Mouse (Mus musculus) spleen, adult 2 months (tissue): ENCODE results near the gene Etv6. TPM values are rescaled to one million over a fixed set of nuclear protein-coding genes. Genes with fewer than 3 reads are reported as not detected.

ENCODE experiments used
- DNase-seq, 2 experiments: peaks; one replicate each; pipeline versions ENCODE4 v3.0.0 to v3.0.0-alpha.2; 2012 to 2021; ENCODE audit warnings: low spot score in 2 of 2, low read depth in 1 of 2
- H3K27ac ChIP-seq: fragments of 200-500 bp; 2 replicates; pipeline ENCODE4 v1.5.1; 2012; ENCODE audit warnings: low read length, inconsistent platforms; ENCODE audit not compliant: insufficient read depth
- H3K27me3 ChIP-seq: fragments of 200-500 bp; 2 replicates; pipeline ENCODE4 v1.6.1; 2012; ENCODE audit warnings: mild to moderate bottlenecking, moderate library complexity, low read length, inconsistent platforms; ENCODE audit not compliant: control insufficient read depth, insufficient read depth
- H3K36me3 ChIP-seq: fragments of 200-500 bp; 2 replicates; pipeline ENCODE4 v1.6.1; 2012; ENCODE audit warnings: mild to moderate bottlenecking, low read length, inconsistent platforms; ENCODE audit not compliant: control insufficient read depth, insufficient read depth
- H3K4me1 ChIP-seq: fragments of 200-500 bp; 2 replicates; pipeline ENCODE4 v1.6.1; 2011; ENCODE audit warnings: inconsistent platforms; ENCODE audit not compliant: control insufficient read depth, insufficient read depth, insufficient read length
- H3K4me3 ChIP-seq: fragments of 200-500 bp; 2 replicates; pipeline ENCODE4 v1.5.1; 2011; ENCODE audit warnings: mild to moderate bottlenecking, inconsistent platforms; ENCODE audit not compliant: insufficient read depth, insufficient read length; ENCODE audit errors: extremely low read depth
- CTCF ChIP-seq: fragments of 200-500 bp; IDR thresholded peaks from 2 replicates; pipeline ENCODE4 v1.5.1; 2011; ENCODE audit warnings: mild to moderate bottlenecking, inconsistent platforms; ENCODE audit not compliant: insufficient read depth, insufficient read length, insufficient replicate concordance; ENCODE audit errors: extremely low read depth
- POLR2A ChIP-seq: fragments of 200-500 bp; IDR thresholded peaks from 2 replicates; pipeline ENCODE4 v1.6.1; 2011; ENCODE audit warnings: low read depth, low read length, inconsistent platforms
- WGBS: fragments of 180-500 bp; shearing (Covaris S2); methylation state at CpG from one replicate; pipeline ENCODE4 v1.1.7; 2018; 5-methylcytosine and 5-hydroxymethylcytosine counted together
- polyA plus RNA-seq: library from polyadenylated mRNA; depleted of rRNA; stranded (reverse); fragments of >200 nt; gene quantifications from 2 replicates; pipeline ENCODE4 v1.2.3, GENCODE M21; 2012

Etv6 gene
- polyA plus RNA-seq, 1 experiment: 21.6 TPM

DNA sequence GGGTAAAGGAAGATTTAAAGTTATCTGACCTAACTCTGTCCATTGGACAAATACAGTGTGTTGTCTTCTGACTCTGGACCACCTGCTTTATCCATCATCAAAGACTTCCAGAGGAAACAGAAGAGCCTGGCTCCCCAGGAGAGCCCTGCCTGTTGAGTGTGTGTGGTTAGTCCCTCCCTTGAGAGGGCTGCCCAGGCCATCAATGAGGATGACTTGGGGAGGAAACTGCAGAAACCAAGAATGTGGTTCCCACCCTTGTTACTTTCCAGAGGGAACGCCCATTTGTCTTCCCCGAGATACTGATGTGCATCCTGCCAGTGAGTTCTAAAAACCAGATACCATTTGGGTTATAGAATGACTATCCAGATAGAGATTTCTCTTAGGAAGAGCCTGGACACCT lies 96.1 kb downstream of the Etv6 start:
- H3K36me3 ChIP-seq: peaks cover 4% of the 10 kb centered on the region; the same call in 1 of the 2 replicates
- no peaks in the 10 kb centered on the region for H3K27me3 ChIP-seq
- TF ChIP-seq CTCF (no peak), POLR2A (no peak)
- WGBS: 65% methylated on average over 2 of the region's 2 CpGs
- DNase-seq: no peak
- H3K27ac ChIP-seq: no peak overlapping the region
- H3K4me1 ChIP-seq: no peaks in the 10 kb centered on the region; the same call in 1 of the 2 replicates
- H3K4me3 ChIP-seq: no peak overlapping the region

DNA sequence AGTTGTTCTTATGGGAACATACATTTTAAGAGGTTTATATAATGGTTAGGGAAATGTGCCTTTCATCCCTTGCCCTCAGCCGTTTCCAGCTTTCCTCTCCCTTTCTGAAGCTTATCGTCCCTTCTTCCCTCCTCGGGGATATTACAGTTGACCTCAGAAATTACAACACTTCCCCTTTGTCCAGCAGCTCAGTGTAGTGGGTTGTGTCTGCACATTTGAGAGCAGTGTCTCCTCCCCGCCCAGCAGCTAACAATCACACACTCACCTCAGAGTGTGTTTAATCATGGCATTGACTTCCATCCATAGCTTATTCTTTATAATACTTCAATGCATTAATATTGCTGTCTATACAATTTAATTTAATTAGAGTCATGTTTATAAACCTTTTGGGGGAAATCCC lies 98.3 kb downstream of the Etv6 start:
- Histone ChIP-seq H3K27me3 (no peaks in the 10 kb centered on the region), H3K36me3 (peaks cover 5% of the 10 kb centered on the region; the same call in 1 of the 2 replicates), H3K27ac (no peak overlapping the region), H3K4me1 (no peaks in the 10 kb centered on the region; the same call in 1 of the 2 replicates), H3K4me3 (no peak overlapping the region)
- WGBS: 43% methylated on average over 4 of the region's 4 CpGs
- no peak for DNase-seq
- TF ChIP-seq POLR2A (no peak), CTCF (no peak)

DNA sequence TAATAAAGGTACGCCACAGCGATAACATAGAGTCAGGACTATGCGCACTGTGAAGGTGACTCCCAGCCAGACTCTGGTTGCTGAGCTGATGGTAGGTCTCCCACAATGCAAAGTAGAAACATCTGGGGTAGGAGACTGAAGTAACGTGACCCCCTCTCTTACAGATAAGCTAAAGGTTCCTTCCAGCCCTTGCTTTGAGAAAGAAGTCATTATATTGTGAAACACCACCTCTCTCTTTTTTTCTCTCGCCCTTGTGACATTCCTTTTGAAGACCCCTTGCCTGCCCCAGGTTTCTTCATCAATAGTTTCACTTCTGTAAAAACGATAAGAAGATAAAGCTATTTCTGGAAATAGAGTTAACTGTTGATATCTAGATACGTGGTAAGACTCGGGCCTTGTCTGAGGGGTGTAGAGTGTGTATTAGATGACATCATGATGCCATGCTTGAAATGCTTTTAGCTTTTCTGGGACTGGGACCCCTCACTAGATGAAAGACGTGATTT lies 99.4 kb downstream of the Etv6 start:
- no peak overlapping the region for H3K4me3 ChIP-seq

DNA sequence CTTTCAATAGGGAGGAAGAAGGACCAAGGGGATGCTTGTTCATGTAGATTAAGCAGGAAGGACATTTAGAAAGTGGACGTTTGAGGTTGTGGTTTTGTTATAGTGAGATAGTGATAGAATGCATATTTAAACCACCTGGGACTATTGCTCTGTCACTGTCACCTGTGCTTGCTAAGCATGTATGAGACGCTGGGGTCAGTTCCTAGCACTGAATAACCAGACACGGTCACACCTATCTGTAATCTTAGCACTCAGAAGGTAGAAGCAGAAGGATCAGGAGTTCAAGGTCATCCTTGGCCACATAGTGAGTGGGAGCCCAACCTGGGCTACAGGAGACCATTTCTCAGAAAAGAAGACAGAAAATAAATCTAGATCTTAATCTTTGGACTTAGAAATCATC lies 100.8 kb downstream of the Etv6 start:
- H3K36me3 ChIP-seq: peaks cover 3% of the 10 kb centered on the region; the same call in 1 of the 2 replicates
- 62% methylated on average over 3 of the region's 3 CpGs for WGBS
- H3K27ac ChIP-seq: no peak overlapping the region
- no peak overlapping the region for H3K4me3 ChIP-seq
- TF ChIP-seq CTCF: no peak
- TF ChIP-seq POLR2A: no peak
- peaks cover 3% of the 10 kb centered on the region; the same call in 1 of the 2 replicates for H3K4me1 ChIP-seq
- no peak for DNase-seq
- H3K27me3 ChIP-seq: no peaks in the 10 kb centered on the region

More for the DNA sequence above, 99.4 kb downstream of the Etv6 start:
- no peaks in the 10 kb centered on the region for H3K27me3 ChIP-seq
- peaks cover 3% of the 10 kb centered on the region; the same call in 1 of the 2 replicates for H3K36me3 ChIP-seq
- WGBS: 59% methylated on average over 9 of the region's 9 CpGs
- TF ChIP-seq CTCF (no peak), POLR2A (no peak)
- no peaks in the 10 kb centered on the region; the same call in 1 of the 2 replicates for H3K4me1 ChIP-seq
- no peak for DNase-seq
- no peak overlapping the region for H3K27ac ChIP-seq

DNA sequence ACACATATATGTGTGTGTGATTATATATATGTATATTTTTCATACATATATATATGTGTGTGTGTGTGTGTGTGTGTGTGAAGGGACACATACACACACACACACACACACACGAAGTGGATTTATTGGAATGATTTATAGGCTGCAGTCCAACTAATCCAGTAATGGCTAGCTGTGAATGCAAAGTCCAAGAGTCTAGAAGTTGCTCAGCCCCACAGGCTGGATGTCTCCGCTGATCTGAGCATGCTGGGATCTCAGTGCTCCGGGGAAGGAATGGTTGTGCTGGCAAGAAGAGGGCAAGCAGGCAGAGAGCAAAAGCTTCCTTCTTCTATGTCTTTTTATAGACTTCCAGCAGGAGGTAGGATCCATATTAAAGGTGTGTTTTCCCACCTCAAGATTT lies 103.9 kb downstream of the Etv6 start:
- no peak for TF ChIP-seq POLR2A
- no peak for TF ChIP-seq CTCF
- no peak overlapping the region for H3K27ac ChIP-seq
- peaks cover 12% of the 10 kb centered on the region for H3K4me1 ChIP-seq
- no peak overlapping the region for H3K4me3 ChIP-seq
- H3K36me3 ChIP-seq: peaks cover 5% of the 10 kb centered on the region; the same call in 1 of the 2 replicates
- H3K27me3 ChIP-seq: no peaks in the 10 kb centered on the region
- DNase-seq: no peak
- 91% methylated on average over 3 of the region's 3 CpGs for WGBS

DNA sequence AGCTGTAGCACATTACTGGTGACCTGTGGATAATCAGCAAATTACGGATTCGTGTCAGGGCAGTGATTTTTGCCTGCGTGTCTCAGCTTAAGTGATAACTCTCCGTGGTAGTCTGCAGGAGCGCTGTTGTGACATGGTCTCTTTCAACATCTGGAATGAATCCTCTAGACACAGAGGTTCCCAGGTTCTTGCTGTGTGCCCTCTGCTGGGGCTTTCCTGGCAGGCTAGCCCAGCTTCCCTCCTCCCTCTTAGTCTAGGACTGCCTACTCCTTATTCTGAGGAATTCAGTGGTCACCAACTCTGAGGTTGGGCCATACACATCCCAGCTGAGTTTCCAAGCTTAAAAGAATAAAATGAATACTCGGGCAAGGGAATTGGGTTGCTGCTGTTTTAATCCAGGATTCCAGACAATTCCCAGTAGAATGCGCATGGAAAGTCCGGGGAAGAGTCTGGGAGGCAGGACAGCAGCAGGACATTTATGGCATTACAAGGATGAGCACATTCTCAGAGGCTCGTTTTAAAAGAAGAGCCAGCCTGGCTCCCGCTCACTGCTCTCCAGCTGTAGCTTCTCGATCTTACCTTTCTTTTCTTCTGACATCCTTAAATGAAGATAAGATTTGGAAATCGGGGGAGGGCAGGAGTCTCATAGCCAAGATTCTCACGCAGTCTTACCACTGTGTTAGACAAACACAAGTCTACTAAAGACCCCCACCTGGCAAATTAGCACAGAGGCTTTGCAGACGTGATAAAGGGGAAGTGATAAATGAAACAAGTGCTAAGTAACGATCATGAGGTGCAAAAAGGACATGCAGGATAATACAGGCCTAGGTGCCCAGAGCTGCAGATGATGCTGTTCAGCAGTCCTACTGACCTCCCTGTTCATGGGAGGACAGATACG lies 105.5 kb downstream of the Etv6 start:
- DNase-seq: no peak
- Histone ChIP-seq H3K4me3 (no peak overlapping the region), H3K36me3 (peaks cover 5% of the 10 kb centered on the region; the same call in 1 of the 2 replicates), H3K27me3 (no peaks in the 10 kb centered on the region), H3K27ac (no peak overlapping the region), H3K4me1 (peaks cover 12% of the 10 kb centered on the region)
- 68% methylated on average over 16 of the region's 16 CpGs for WGBS
- TF ChIP-seq POLR2A (no peak), CTCF (no peak)

DNA sequence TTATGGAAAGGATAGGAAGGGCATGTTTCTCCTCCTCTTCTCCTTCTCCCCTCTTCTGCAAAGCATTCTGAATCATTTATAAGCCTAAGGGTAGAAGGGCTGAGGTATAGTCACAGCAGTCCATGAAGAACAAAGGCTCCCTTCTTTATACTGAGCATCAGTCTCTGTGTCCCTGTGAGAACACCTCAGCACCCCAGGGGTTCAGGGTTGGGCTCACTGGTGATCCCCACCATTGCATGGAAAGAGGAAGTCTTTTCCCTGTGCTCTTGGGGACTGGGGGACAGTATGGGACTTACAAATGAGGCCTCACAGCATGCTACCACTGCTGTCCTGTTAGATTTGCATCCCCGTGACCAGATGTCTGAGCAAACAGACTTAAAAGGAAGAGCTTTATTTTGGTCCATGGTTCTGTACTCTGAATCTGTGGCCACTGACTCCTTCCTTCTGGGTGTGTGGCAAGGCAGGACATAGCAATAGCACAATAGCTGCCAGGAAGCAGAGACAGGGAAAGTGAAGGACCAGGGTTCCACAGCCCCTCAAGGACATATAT lies 106.2 kb downstream of the Etv6 start:
- 77% methylated on average over 1 of the region's 1 CpGs for WGBS

More for the DNA sequence above, 106.2 kb downstream of the Etv6 start:
- Histone ChIP-seq H3K4me1 (peaks cover 12% of the 10 kb centered on the region), H3K27me3 (no peaks in the 10 kb centered on the region), H3K36me3 (peaks cover 5% of the 10 kb centered on the region; the same call in 1 of the 2 replicates), H3K27ac (no peak overlapping the region), H3K4me3 (no peak overlapping the region)
- no peak for DNase-seq
- TF ChIP-seq POLR2A (no peak), CTCF (no peak)
